Mouse (Mus musculus) adrenal gland, adult 2 months (tissue): Measurements from ENCODE around the gene Hnf1b. TPM values are rescaled to one million over a fixed set of nuclear protein-coding genes. Genes with fewer than 3 reads are reported as not detected.
A peak's percentile ranks its signal among the peaks of the same experiment; 100 is the strongest.

Source experiments
- DNase-seq: peaks from one replicate; pipeline ENCODE4 v3.0.0; 2021
- polyA plus RNA-seq: library from polyadenylated mRNA; depleted of rRNA; stranded (reverse); fragments of >200 nt; gene quantifications from 2 replicates; pipeline ENCODE4 v1.2.3, GENCODE M21; 2012; rRNA removed
- total RNA-seq, 2 experiments: library from RNA; stranded (reverse); gene quantifications; 2 replicates each; pipeline ENCODE4 v1.2.3; 2021

Hnf1b gene
- total and polyA plus RNA-seq, 3 experiments, result 0.53 TPM; not detected in 2

GRCm38 (mm10) chr11:83896430-83897410 lies 46.9 kb downstream of the Hnf1b start:
- no peak for DNase-seq

- DNase-seq, result no peak
Measured at GRCm38 (mm10) chr11:83897569-83897968, 47.7 kb downstream of the Hnf1b start.

GRCm38 (mm10) chr11:83902812-83903211 lies 52.9 kb downstream of the Hnf1b start:
- no peak for DNase-seq

- DNase-seq, result peak; percentile 66
Measured at GRCm38 (mm10) chr11:83905756-83906155, 55.9 kb downstream of the Hnf1b start.

GRCm38 (mm10) chr11:83908376-83908775 lies 58.5 kb downstream of the Hnf1b start:
- DNase-seq, result no peak

GRCm38 (mm10) chr11:83913824-83914311 lies 64.0 kb downstream of the Hnf1b start:
- no peak for DNase-seq

GRCm38 (mm10) chr11:83914501-83914900 lies 64.6 kb downstream of the Hnf1b start:
- no peak for DNase-seq

- DNase-seq, result no peak
Measured at GRCm38 (mm10) chr11:83922600-83922999, 72.7 kb downstream of the Hnf1b start.

- no peak for DNase-seq
Measured at GRCm38 (mm10) chr11:83927097-83927496, 77.2 kb downstream of the Hnf1b start.

- no peak for DNase-seq
Measured at GRCm38 (mm10) chr11:83932506-83933106, 82.7 kb downstream of the Hnf1b start.

- DNase-seq, result no peak
Measured at GRCm38 (mm10) chr11:83933376-83933775, 83.5 kb downstream of the Hnf1b start.

- peak; percentile 71 for DNase-seq
Measured at GRCm38 (mm10) chr11:83935986-83936665, 86.3 kb downstream of the Hnf1b start.

GRCm38 (mm10) chr11:83938556-83938955 lies 88.7 kb downstream of the Hnf1b start:
- no peak for DNase-seq

- peak; percentile 93 for DNase-seq
Measured at GRCm38 (mm10) chr11:83941950-83942840, 92.3 kb downstream of the Hnf1b start, which contains the start of gene Ddx52. TSS of gene Ddx52 (plus strand) at chr11:83942062.

Other genes with a start within 250 kb of the Hnf1b start
- gene Rpl9-ps1, start 204.4 kb upstream of the Hnf1b start, total RNA-seq, result not detected
- gene Rpl9-ps1, start 204.4 kb upstream of the Hnf1b start, polyA plus RNA-seq, result not detected in 2 replicates
- under 1 TPM in 1 of 2 experiments, not detected in 1; 0.66 TPM for gene Ccl3, start 200.7 kb upstream of the Hnf1b start, total RNA-seq
- gene Ccl3, start 200.7 kb upstream of the Hnf1b start, polyA plus RNA-seq, result 2.3 TPM in 2 replicates
- gene Ccl4, start 187.5 kb upstream of the Hnf1b start, total RNA-seq, result under 1 TPM in 1 of 2 experiments, not detected in 1; 0.97 TPM
- 2.0 and 3.0 TPM in 2 replicates for gene Ccl4, start 187.5 kb upstream of the Hnf1b start, polyA plus RNA-seq
- 1 to 10 TPM; 2.6 to 4.7 TPM for gene Wfdc17, start 146.1 kb upstream of the Hnf1b start, total RNA-seq
- 0.51 and 0.71 TPM in 2 replicates for gene Wfdc17, start 146.1 kb upstream of the Hnf1b start, polyA plus RNA-seq
- not detected for gene Wfdc18, start 141.0 kb upstream of the Hnf1b start, total RNA-seq
- gene Wfdc18, start 141.0 kb upstream of the Hnf1b start, polyA plus RNA-seq, result not detected in 2 replicates
- 1 to 10 TPM in 1 of 2 experiments, not detected in 1; 1.0 TPM for gene Wfdc21, start 103.1 kb upstream of the Hnf1b start, total RNA-seq
- 5.2 and 5.8 TPM in 2 replicates for gene Wfdc21, start 103.1 kb upstream of the Hnf1b start, polyA plus RNA-seq
- 10 to 100 TPM; 11.8 to 12.6 TPM for gene Heatr6, start 96.4 kb upstream of the Hnf1b start, total RNA-seq
- 21.3 and 22.7 TPM in 2 replicates for gene Heatr6, start 96.4 kb upstream of the Hnf1b start, polyA plus RNA-seq
- 10 to 100 TPM; 19.6 to 19.9 TPM for gene Ddx52, start 92.0 kb downstream of the Hnf1b start, total RNA-seq
- 0.92 and 0.96 TPM in 2 replicates for gene Ddx52, start 92.0 kb downstream of the Hnf1b start, polyA plus RNA-seq
- gene Synrg, start 114.4 kb downstream of the Hnf1b start, total RNA-seq, result 10 to 100 TPM; 47.1 to 58.6 TPM
- 26.3 and 37.4 TPM in 2 replicates for gene Synrg, start 114.4 kb downstream of the Hnf1b start, polyA plus RNA-seq
- 10 to 100 TPM in 1 of 2 experiments, 1 to 10 TPM in 1; 8.0 to 17.8 TPM for gene Dusp14, start 219.2 kb downstream of the Hnf1b start, total RNA-seq
- gene Dusp14, start 219.2 kb downstream of the Hnf1b start, polyA plus RNA-seq, result 13.4 and 16.7 TPM in 2 replicates